Mouse (Mus musculus) cerebellum, adult 8-10 months (tissue): Measurements from ENCODE around the gene Zswim4.

Source experiments
- DNase-seq: peaks from one replicate; pipeline ENCODE4 v3.0.0; 2022

The Zswim4 gene

DNA sequence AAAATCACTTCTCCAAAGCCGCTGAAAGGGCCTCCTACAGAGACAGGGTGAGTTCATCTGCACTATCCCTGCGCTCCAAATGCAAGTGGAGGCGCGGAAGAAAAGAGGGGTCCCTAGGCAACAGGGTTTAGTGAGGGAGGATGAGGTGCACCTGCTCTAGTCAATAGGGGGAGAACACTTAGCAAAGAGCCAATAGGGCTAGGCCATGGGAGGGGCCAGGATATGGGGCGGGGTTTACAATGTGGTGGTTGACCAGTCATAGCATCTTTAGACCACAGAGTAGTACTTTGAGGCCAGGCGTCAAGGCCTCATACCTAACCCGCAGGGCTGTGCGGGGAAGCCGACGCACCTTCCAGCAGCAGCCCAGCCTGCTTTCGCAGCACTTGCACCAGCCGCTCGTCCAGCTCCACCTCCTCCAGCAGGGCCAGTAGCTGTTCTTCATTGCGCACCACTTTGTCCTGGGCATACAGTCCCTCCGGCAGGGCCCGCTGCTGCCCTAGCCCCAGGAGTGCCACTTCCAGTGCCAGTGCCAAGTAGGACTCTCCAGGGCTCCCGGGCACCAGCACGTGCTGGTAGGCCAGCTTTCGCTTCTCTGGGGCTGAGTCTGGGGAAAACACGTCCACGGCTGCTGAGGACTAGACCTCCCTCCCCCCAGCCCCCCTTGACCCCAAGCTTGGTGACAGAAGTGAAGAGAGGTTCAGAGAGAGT, 13.4 kb downstream of the Zswim4 start:
- DNase-seq = no peak

DNA sequence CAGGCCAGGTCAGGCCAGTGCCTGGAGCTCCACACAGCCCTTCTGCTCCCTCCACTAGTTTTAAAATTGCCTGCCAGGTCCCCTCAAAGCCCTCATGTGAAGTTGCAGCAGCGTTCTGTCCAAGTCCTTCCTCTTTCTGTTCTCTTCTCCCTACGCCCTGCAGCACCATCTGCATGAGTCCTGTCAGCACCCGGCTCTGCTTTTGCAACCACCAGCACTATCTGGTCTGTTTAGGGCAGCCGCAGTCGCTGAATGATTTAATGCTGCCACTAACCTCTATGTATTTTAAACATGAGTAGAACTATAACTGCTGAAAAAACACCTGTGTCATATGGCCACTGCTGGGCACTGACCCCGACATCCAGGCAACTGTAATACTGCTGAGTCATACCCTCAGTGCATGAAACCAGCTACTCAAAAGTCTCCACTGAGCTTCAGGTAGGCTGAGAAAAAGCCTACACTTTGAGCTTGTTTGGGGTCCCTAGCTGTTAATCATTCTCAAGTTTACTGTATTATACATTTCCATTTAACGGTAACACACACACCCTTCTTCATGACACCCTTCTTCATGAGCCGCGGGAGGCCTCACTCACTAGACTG, 14.2 kb downstream of the Zswim4 start:
- no peak for DNase-seq

DNA sequence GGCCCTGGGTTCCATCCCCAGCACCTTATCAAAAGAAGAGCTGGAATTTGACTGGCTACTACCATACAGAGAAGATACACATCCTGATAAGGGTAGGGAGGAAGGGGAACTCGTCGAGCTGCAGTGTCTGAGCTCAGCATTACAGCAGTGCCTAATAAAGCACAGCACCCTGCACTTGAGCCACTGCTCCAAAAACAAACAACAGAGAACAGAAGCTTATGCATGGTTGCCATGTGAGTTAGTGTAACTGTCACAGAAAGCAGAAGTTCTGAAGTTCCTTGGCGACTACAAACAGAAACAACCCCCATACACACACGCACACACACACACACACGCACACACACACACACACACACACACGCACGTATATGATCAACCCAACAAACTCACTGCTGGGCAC, 16.8 kb downstream of the Zswim4 start:
- DNase-seq = no peak

DNA sequence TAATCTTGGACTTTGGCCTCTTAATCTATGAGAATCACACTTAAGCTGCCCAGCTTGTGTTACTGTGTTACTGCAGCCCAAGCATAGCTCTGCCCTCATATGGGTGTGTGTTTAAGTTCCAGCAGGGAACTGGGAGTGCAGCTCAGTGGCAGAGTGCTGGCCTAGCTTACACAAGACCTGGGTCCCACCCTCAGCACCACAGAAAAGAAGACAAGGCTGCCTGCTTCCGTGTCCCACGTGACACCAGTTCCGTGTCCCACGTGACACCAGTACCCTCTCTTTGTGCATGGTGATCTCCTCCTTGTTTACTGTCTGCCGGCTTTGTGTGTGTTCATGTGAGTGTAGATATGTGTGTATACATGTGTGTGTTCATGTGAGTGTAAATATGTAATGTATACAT, 18.7 kb downstream of the Zswim4 start:
- no peak for DNase-seq

DNA sequence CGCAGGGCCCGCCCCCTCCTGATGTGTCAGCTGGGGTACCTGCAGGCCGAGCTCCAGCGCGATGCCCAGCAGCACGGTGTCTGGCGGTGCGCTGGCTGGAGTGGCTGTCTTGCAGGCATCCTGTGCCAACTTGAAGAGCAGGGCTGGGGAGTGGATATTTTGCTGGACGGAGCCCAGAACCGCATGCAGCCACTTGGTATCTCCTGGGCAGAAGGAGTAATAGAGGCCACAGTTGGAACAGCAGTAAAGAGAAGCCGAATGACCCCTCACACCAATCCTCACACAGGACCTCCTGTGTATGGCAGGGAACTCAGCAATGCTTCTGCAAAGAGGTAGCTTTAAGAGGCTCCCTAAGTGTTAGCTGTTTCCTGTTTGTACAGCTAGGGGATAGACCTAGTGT, 19.6 kb downstream of the Zswim4 start:
- no peak for DNase-seq

DNA sequence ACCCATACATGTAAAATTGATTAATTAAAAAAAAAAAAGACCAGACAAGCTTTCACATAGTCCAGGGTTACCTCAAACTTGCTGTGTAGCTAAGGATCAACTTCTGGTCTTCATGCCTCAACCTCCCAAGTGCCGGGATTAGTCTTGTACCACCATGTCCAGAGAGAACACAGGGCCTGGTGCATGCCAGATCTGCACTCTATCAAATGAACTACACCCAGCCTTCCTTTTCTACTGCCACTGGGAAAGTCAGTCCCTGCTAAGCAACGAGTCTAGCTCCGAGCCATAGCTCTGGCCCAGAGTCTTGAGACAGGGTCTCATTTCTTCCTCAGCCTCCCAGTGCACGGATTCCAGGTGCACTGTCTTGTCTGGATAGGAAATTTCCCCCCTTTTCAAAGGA, 23.6 kb downstream of the Zswim4 start:
- DNase-seq = no peak

DNA sequence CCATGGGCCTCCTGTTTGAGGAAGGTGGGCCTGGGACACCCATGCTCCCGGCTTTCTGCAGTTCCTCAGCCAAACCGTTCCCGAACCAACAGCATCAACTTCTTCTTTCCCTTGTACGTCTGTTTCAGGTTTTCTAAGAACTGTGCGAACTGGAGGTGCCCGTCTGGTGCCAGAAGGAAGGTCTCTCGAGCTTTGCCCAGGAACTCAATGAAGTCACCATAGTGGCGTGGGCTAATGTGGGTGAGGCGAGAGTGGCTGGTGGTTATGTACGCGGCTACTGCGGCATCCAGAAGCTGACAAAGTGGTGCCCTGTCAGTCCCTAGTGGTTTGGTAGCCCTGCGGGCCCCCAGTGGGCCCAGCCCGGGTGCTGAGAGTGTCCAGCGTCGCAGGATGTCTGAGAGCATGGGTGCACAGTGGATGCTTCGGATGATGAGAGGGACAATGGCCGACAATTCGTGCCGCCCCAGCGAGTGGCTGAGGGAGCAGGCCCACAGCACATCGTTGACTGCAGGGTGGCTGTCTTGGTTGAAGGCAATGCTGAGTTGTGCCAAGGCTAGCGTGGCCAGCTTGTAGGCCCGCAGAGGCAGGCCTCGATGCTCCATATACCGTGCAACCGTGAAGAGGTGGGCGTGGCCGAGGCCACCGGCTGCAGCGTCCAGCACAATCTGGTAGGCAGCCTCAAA, 24.8 kb downstream of the Zswim4 start:
- no peak for DNase-seq

DNA sequence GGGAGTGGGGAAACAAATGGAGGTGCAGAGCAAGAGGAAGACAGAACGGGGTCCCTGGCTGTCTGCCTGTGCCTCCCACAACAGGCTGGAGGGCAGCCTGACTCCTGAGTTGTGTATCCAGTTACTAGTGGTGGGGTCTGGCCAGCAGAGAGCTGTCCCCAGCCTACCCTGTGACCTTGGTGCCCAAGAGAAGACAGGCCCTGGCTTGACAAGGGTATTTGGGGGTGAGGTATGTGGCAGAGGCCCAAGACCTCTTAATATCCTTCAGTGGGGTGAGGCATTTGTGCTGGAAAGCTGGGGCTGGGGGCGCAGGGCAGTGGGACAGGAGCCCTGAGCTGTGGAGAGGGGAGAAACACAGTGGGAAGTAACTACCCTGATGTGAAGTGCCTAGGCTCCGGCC, 25.7 kb downstream of the Zswim4 start:
- DNase-seq = no peak

DNA sequence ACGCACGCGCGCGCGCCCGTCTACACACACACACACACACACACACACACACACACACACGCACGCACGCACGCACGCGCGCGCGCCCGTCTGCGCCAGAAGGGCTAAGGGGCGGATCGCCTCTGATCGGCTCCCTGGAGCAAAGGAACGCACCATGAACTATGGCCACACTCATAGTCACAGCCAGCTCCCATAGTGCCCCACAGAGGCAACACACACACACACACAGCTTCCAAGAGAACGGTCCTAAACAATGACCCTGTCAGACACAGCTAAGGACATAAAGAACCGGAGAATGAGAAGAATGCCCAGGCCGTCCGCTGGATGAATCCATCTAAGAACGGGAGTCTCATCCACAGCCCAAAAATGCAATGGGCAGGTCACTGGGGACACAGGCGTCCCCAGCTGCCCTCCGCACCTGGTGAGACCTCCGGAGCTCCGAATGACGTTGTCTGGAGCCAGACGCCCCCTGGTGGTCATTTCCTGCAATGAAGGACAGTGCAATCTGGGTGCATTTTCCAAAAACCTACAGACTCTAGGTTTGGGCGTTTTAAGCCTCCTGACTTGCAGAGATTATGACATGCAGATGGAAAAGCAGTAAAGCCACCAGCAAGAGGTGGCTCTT, 26.6 kb downstream of the Zswim4 start:
- DNase-seq = peak; percentile 85

DNA sequence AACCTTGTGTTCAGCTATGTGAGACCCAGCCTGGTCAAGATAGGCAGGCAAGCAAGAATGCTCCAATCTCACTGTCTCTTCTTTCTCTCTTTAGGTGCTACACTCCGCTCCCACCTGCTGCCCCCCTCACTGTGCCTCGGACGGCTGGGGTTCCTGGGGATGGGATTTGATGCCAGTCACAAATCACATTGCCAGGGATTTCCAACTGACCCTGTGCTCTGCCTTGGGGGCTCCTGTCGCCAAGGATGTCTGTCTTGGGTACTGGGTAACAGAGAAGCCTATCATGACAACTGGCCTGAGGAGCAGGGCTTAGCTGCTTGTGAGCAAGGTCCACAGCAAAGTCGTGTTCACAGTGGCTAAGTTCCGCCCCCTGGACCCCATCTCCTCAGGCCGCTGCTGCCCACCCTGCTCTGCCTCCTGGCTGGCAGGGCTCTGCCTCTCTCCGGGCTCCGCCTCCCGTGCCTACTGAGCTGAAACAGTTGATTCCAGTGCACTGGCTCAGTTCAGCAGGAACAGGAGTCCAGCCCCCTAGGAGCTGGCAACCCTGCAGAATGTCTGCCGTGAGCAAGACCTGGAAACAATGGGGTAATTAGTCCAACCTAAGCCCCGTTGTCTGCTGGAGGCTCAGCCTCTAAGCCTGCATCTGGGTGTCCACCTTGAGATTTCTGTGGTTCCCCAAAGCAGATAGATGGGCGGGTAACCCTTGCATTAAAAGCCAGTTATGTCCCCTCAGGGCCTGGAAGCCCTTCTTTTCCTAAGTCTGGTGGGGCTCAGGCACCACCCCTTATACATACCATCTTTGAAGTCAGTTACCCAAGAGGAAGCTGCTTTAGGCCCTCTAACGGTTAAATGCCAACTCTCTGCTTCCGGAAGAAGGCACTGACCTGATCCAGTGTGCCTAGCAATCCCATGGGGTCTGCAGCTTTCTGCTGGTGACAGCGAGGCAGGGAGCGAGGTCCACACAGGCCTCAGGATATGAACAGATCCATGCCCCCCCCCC, 28.2 kb downstream of the Zswim4 start:
- DNase-seq = no peak

DNA sequence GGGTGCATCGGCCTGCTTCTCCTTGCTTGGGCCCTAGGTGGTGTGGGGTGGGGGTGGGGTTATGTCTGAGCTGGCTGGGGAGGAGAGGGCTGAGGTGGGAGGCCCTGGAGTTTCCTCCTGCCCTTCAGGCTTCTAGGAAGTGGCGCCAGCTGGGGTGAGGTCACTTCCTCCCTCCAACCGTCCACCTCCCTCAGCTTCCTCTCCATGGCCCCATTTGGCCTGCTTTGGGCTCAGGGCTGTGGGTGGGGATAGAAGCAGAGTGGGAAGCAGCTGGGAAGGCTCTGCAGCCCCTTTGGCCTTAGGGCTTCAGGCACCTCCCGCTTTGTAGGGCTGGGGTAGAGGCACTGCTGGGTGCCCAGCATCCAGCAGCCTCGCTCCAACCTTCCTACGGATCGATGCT, 29.0 kb downstream of the Zswim4 start:
- DNase-seq = no peak

DNA sequence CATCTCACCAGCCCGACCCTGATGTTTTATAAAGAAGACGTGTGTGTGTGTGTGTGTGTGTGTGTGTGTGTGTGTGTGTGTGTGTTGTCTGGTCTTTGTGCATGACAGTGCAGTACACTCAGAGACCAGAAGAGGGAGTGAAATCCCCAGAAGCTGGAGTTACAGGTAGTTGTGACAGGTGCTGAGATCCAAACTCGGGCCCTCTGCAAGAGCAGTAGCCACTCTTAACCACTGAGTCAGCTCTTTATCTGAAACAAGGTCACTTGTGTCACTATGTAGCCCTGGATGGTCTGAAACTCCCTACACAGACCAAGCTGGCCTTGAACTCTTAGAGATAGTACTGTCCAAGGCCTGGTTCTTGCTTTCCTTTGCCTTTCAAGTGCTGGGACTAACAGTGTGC, 30.2 kb downstream of the Zswim4 start:
- no peak for DNase-seq

DNA sequence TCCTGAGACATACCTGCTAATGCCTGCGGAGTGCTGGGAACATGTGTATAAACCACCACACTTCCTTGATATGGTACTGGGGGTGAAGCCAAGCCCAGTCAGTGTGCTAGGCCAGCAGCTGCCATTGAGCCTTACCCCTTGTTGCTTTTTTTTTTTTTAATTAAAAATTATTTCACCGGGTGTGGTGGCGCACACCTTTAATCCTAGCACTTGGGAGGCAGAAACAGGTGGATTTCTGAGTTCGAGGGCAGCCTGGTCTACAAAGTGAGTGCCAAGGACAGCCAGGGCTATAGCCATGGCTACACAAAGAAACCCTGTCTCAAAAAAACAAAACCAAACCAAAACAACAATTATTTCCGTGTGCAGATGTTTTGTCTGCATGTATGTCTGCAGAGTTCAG, 31.8 kb downstream of the Zswim4 start:
- no peak for DNase-seq

DNA sequence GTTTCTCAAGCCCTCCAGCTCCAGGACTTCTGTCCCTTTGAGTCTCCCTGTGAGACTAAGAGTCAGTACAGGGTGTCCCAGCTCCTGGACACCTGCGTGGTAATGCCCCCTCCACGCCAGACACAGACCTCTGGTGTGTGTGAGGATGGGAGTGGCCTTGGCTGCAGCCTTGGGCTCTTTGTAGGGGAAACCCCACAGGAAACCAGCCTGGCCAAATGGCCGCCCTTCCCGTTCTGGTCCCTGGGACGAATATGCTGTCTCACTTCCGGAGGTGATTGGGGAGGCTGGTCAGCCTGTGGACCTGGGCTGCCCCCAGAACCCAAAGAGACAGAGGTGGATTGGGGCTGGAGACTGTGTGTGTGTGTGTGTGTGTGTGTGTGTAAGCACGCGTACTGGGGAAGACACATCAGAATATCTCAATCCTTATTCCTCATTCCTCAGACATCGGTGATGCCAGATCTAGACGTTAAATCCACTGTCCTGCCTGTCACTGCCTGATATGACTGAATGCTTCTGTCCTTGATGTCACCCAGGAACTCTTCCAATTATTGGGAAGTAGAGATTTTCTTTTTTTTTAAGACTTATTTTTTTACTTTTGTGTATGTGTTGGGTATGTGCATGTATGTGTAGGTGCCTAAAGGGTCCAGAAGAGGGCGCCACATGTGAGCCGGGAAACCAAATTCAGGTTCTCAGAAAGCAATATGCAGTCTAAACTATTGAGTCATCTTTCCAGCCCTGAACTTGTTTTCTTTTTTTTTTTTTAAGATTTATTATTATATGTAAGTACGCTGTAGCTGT, 32.7 kb downstream of the Zswim4 start:
- DNase-seq = no peak

DNA sequence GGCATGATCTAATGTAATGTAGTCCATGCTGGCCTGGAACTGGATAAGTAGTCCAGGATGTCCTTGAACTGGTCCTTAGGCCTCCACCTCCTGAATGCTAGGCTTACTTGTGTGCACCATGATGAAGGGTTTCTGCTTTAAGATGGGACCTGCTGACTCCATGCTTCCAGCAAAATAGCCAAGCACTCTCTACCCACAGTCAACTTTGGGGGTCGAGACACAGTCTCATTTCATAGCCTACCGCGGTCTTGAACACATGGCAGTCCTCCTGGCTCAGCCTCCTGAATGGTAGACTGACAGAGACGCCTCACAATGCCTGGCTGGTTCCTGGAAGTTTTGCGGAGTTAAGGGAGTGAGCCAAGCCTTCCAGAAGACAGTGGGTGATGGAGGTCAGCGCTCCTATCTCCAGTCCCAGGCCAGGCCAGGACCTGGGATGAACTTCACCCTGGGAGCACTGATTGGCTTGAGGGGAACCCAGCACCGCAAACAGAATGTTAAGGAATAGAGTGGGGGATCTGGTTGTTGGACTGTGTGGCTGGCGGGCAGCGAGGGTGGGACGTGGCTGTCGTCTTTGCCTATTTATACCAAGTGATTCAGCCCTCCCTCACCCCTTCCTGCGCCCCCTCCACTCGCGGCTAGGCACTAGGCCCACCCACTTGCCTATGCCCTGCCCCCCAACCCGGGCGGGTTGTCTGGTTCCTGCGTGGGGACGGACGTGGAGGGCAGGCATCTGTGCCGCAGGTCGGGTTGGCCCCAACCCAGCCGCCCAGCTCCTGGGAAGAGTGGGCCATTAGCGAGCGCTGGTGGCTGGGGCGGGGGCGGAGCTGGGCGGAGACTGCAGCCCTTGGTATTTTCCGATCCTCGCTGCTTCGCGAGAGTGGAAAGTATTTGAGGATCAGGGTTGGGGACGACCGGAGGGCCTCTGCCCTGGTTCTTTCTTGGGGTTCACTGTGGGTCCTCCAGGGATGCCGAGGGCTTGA, 33.6 kb downstream of the Zswim4 start:
- no peak for DNase-seq

DNA sequence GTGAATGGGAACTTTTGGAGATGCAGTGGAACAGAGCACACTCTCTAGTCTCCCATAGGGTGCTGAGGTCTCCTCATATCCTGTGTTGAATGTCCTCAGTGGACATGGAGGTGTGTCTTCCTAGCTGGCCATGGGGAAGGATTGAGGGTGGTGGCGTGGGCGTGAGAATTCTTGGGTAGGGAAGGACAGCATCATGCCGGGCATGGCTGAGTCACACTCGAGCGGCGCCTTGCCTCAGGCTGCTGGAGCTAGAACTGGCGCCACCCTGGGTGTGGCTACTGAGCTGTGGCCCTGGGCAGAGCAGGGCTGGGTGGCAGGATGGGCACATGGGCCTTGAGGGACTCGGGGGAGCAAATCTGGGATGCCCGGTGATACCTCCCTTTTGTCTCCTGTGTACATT, 34.4 kb downstream of the Zswim4 start:
- DNase-seq = no peak

DNA sequence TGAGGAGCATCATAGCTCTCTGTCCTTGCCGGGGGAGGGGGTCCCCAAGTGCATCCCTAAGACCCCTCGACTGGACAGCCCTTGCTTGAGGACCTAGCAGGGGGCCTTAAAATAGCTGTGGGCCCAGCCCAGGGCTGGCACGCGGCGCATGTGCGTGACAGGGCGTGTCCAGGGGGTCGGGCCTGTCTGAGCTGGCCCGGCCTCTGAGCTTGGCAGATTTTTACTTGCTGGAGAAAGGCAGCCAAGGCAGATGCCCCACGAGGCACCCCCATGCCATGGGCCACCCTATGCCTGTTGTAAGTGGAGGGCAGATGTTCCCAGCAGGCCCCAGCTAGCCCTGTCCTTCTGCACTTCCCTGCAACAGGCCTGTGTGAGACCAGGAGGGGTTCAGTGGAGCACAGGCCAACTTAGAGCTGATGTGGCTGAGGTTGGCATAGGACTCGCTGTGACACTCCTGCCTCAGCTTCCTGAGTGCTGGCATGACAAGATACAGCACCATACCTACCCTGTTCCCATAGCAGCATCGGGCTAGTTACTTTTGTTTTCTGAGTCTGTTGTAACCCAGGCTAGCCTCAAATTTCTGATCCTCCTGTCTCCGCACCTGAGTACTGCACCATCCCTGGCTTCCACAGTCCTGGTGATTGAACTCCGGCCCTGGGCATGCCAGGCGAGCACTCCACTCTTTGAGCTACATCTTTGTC, 35.2 kb downstream of the Zswim4 start:
- no peak for DNase-seq

DNA sequence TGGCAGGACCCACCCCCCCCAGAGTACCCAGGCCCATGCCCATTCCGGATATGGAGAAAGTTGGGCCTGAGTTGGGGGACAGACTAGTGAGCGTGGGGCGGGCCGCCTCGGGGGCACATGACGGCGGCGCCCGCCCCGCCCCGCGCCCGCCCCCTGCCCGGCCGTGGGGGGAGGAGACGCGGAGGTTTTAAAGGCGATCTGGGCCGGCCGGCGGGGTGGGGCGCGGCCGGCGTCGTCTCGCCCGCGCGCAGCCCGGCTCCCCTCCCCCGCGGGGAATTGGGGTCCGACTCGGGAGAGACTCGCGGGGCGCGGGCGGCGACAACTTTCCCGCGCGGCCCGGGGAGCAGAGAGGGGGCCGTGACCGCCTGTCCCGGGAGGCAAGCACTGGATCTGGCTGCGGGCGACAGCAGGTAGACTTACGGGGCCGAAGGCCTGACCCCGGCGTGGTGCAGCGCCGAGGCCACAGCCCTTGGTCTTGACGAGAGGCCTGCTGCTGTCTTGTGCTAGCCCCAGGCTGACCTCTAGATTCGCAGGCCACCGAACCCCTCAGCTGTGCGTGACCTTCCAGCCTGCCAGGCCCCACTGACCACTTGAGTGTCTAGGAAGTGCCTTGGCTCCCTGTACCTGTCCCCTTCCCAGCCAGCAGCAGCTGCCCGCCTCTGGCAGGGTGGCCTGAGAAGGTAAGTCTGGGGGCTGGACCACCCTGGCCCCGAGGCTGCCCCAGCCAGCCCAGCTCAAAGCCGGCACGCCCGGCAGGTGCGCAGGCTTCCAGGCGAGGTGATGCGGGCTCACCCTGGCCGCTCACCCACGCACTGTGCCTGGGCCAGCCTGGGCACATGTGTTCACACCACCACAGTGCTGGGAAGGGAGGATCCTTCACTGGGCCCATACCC, 36.0 kb downstream of the Zswim4 start:
- no peak for DNase-seq

DNA sequence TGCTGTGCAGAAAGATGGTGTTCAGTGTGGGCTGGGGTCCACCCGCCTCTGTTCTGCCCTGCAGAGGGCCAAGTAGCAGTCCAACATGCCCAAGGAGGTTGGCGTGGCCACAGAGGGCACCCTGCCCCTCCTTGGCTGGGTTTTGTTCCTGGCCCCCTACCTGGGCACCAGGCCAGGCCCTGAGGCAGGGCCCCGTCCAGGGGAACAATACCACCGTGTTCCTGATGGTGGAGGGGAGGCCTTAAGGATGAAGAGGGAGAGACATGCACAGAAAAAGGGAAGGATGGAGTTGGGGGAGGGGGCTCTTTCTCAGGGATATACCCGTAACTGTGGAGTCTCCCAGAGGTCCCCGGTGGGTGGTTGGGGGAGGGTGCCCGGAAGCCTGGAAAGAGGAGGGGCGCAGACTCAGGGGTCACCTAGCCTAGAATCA, 36.7 kb downstream of the Zswim4 start:
- DNase-seq = no peak
